Mouse (Mus musculus): ENCODE measurements around the gene Mtfr1l. TPM values are rescaled to one million over a fixed set of nuclear protein-coding genes. Genes with fewer than 3 reads are reported as not detected.
"Not testable (repeated sequence)": the region's sequence is repeated elsewhere in the genome, so short reads cannot be mapped to it uniquely, and the experiment has no call there.

The Mtfr1l gene
- total RNA-seq, 2 experiments from 2014 or later = 54.8 to 64.6 TPM

DNA sequence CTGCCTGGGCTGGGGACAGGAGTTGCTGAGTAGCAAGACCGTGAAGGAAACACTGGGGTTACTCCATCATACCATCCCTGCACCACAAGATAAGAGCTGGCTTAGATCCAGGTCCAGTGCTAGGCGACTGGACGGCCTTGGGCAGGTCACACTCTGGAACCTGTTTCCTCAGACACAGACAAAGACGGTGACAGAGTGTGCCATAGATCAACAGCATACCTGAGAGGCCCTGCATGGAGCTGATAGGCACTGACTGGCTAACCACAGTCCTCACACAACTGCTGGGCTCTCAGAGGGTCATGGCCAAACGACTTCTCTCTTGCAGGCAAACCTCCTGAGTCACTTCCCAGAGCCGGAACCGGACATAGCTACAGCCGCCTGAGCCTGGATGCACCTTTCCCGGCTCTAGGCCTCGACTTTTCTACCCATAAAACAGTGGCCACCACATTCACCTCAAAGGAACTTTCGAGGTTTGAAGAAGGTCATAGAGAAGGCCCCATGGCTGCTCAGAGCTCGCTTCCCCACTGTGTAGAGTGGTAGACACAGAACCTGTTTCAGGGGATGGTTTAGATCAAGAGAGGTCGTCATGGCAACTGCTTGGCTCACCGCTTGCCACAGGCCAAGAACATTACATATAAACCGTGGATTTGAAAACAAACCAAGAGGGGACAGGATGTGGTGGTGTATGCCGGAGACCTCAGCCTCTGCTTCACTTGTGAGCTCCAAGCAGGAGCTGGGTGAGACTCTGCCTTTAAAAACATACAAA is 40.2 kb downstream of the Mtfr1l start:
- peak; percentile 35 for ATAC-seq (replicated peaks; ENCODE audit: poor library complexity, severe bottlenecking)

DNA sequence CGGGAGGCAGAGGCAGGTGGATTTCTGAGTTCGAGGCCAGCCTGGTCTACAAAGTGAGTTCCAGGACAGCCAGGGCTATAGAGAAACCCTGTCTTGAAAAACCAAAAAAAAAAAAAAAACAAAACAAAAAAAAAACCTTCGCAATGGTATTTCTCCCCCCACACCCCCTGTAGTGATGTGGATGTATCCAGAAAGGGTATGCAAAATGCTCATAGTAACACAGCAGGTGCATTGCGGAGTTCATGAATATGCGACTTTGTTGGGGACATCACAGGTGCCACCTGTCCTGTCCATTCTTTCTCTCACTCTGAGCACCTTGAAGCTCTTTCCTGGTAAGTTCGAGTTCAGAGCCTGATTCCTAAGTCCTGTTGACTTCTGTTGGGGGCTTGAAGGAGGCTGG is 41.0 kb downstream of the Mtfr1l start:
- ATAC-seq (replicated peaks; ENCODE audit: poor library complexity, severe bottlenecking) = not testable (repeated sequence)

DNA sequence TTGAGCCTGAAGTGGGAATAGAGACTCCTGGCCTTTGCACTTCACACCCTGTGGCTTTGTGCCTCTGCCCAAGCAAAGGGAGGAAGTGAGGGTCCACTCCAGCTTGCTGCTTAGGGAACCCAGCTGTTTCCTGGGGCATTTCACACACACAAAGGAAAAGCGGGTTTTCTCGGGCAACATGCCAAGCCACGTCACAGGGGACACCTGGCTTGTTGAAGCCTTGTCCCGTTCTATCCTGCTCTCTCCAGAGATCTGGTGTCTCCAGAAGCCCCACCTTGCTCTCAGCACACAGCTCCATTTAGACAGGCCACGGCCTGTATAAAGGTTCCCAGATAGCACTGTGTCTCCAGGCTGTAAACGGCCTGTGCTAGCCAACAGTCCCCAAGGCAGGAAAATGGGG is 43.5 kb downstream of the Mtfr1l start:
- ATAC-seq (replicated peaks; ENCODE audit: poor library complexity, severe bottlenecking) = peak; percentile 31

DNA sequence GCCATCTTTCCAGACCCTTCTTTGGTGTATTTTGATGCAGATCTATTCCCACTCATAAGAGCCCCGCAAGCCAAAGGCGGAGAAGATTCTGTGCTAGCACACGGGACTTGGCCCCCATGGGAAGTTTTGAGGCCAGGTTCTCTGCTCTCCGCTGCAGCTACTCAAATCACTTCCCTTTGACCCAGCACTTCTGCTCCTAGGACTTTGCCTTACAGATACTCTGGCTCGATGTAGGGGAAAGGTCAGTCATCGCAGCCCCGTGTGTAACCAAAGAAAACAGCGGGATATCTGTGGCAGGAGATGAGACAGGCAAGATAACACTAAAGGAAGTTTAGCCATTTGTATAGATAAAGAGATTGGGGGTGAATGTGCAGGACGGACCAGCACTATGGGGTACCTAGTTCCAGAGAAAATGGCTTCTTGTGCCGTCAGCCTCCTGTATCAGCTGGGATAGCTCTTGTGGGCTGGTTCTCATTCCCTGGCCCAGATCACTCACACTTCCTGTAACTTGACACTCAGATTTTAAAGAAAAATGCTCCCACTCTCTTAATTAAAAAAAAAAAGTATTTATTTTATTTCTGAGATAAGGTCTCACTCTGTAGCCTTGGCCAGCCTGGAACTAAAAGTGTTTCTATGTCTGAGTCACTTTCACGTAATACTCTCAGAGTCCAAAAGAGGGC is 45.1 kb downstream of the Mtfr1l start:
- ATAC-seq (replicated peaks; ENCODE audit: poor library complexity, severe bottlenecking) = no peak

DNA sequence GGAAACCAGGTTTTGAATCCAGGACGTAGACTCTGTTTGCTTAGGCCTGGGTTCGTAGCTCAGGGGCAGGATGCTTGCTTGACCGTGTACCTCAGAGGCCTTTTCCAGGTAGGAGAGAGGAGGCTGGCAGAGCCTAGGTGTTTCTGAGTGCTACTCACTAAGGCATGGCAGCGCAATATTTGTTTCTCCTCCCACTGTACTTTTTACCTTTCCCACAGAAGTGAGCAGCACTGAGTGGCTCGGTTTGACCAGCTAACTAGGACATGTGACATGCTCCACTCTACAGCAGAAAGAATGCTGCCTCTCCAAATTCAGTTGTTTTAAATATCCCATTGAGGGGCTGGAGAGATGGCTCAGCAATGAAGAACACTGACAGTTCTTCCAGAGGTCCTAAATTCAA is 47.0 kb downstream of the Mtfr1l start:
- ATAC-seq (replicated peaks; ENCODE audit: poor library complexity, severe bottlenecking) = no peak

DNA sequence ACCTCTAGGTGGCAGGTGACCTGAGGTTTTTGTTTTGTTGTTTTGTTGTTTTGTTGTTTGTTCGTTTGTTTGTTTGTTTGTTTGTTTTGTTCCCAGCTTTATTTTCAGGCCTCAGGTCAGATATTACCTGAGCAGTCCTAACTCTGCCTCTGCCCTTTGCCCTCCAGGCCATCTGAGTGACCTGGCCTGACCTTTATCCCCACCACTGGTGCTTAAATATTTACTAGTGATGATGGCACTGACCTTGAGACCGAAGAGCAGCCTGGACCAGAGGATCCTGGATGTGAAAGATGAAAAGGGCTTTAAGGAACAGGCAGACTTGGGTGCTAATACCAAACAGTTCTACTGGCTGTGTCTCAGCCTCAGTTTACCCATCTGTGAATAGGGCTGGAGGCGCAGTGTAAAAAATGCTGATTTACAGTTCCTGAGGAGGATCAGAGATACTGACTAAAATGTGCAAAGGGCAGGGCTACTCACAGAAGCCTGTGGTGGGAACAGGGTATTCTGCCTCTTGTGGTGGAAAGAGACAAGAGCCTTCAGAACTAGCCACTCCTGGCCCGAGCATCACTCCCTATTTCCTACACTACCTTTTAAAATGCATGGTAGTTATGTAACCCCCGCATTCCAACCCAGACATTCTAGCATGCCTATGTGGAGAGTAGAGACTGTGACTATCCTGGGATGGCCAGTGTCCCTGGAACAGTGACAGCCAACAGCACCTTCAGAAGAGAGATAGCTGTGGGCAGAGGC is 49.9 kb downstream of the Mtfr1l start:
- ATAC-seq (replicated peaks; ENCODE audit: poor library complexity, severe bottlenecking) = no peak

DNA sequence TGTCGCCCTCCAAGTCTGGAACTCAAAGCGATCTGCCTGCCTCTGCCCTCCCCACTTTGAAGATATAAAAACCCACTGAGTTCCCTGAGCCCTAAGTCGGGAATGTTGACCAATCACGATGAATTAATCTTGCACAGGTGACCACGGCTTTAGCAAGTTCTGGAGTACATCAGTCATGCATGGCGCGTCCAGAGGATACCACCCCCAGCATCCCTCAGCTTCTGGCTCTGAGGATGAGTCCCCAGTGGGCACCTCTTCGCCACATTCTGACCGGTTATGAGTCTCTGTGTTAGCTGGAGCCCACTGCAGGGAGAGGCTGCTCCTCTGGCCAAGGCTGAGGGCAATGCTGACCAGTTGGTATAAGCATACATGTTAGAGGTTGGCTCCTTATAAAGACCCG is 51.0 kb downstream of the Mtfr1l start:
- ATAC-seq (replicated peaks; ENCODE audit: poor library complexity, severe bottlenecking) = no peak

DNA sequence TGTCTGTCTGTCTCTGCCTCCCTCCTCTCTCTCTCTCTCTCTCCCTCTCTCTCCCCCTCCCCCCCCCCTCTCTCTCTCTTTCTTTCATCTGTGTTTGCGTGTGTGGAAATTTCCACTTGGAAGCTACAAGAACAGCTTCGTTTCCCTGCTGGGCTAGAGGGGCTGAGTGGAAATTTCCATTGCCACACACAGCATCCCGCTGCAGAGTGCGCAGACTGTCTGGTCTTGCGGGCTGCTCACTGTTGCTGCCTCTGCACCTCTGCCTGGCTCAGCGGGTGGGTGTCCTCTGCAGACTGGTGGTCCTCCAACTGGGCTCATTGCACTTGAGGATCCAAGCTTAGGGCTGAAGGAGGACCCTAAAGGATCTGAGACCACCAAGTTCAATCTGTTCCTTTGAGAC is 51.5 kb downstream of the Mtfr1l start:
- ATAC-seq (replicated peaks; ENCODE audit: poor library complexity, severe bottlenecking) = no peak

DNA sequence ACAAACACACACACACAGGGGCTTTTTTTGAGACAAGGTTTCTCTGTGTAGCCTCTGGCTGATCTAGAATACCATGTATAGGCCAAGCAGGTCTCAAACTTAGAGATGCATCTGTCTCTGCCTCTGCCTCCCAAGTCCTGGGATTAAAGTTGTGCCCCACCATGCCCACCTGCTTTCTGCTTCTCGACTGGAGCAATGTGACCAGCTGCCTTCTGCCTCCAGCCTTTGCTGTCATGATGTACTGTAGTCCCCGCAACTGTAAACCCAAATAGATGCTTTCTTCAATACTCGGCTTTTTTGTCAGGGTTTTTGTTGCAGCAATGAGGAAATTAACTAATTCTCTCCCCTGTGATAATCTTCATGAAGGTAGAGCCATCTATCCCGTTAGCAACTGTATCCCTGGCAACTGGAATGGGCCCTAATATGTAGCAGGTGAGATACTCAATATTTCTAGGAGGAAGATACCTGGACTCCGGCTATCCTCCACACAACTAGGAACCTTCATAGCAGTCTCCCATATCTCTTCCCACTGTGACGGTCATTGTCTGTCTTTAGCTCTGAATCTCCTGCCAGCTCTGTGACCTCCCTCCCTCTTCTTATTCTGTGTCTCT is 52.0 kb downstream of the Mtfr1l start:
- ATAC-seq (replicated peaks; ENCODE audit: poor library complexity, severe bottlenecking) = no peak

DNA sequence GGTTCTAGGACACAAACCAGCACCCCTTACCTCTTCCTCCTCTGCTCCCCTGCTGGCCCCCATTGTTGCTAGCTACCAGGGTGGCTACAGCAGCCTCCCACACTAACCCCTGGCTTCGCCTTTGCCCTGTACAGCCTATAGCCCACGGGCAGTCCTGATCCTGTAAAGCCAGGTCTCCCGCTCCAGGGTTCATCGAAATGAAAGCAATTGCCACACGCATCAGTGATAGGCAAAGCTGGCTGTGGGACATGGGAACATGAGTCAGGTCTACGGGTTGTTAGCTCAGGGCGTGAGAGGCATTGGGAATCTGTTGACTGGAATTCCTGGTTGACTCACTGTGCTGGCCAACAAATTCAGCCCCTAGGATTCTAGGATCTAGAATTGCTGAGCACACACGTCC is 52.7 kb downstream of the Mtfr1l start:
- ATAC-seq (replicated peaks; ENCODE audit: poor library complexity, severe bottlenecking) = no peak

DNA sequence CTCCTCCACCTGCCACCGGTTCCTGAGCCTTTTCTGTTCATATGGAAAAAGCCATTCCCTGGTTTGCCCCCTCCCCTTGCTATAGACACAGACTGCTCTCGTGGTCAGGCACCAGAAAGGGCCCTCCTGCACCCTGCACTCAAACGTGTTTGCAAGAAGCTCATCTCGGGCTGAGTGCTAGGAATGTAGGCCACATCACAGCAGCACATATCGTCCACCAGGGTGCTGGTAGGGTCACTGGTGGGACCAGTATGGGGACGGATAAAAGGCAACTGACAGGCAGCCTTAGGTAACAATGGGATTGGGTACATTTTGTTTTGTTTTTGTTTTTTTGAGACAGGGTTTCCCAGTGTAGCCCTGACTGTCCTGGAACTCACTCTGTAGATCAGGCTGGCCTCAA is 53.9 kb downstream of the Mtfr1l start:
- ATAC-seq (replicated peaks; ENCODE audit: poor library complexity, severe bottlenecking) = no peak

DNA sequence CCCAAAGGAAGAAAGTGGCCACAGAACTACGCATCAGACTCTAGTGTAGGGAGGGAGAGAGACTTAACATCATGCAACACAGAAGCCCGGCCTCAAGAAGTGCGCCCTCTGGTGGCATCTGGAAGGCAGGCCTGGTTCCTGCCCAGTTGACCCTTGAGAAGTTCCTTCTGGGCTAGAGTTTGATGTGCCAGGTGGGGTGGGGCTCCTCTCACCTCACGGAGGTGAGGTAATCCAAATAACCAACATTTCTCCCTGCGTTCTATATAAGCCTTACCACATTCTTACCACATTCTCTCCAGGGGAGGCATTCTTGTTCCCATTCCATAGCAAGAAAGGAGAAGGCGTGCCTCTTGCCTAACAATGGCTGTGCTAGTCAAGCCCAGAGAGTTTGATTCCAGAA is 54.3 kb downstream of the Mtfr1l start:
- peak; percentile 58 for ATAC-seq (replicated peaks; ENCODE audit: poor library complexity, severe bottlenecking)

DNA sequence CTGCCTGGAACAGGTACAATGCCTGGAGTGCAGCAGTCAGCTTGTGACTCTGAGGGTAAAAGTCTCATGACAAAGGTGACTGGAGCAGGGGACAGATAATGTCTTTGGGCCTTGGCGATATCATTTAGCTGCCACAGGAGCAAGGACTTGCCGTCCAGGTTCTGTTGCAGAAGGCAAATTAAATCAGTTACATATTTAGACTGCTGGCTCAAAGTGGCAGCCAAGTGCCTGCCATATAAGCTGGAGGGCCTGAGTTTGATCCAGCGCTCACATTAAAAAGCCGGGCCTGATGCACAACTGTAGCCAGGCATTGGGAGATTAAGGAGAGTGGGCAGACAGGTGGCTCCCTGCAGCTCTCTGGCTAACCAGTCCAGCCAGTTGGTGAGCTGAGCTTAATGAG is 55.3 kb downstream of the Mtfr1l start:
- ATAC-seq (replicated peaks; ENCODE audit: poor library complexity, severe bottlenecking) = no peak

DNA sequence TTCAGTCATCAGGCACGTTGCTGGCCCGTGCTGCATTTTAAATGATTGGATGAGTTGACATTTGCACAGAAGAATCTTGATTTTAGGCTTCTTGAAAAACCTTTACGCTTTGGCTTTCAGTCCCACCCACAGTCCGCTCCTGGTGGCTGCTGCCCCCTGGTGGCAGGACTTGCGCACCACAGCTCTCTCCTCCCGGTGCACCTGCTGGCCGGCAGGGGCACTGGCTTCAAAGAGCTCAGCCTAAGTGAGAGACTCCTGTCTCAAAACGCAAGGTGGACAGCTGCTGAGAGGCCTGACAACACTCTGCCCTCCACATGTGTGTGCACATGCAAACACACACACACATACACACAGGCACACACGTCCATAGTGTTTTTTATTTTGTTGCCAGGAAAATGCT is 57.2 kb downstream of the Mtfr1l start:
- ATAC-seq (replicated peaks; ENCODE audit: poor library complexity, severe bottlenecking) = peak; percentile 87

DNA sequence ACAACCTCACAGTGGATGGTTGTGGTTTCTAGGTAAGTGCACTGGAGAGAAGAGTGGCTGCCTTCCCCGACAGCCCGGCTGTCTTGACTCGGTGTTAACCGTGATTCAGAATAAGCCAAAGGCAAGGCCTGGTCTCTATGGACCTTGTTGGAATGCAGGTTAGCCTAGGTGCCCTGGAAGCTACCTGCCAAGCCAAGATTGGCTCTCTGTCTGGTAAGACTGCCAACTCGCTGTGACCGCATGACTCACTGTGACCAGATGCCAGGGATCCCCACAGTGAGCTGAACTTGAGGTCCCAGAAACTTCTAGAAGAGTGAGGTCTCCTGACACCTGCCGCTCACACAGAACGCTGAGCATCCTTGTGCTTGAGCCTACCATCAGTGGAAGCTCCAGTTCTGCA is 58.3 kb downstream of the Mtfr1l start:
- no peak for ATAC-seq (replicated peaks; ENCODE audit: poor library complexity, severe bottlenecking)

Other genes with a start within 250 kb of the Mtfr1l start
- 17.6 and 18.5 TPM in 2 replicates for gene Pdik1l, start 247.5 kb downstream of the Mtfr1l start, total RNA-seq (2014; fragmentation: Nextera tagmentation)
- 35.4 and 41.7 TPM in 2 replicates for gene Pdik1l, start 247.5 kb downstream of the Mtfr1l start, total RNA-seq (2017)
- gene Trim63, start 220.3 kb downstream of the Mtfr1l start, total RNA-seq (2014; fragmentation: Nextera tagmentation) = not detected in 2 replicates
- not detected in 2 replicates for gene Trim63, start 220.3 kb downstream of the Mtfr1l start, total RNA-seq (2017)
- not detected in 2 replicates for gene Slc30a2, start 192.2 kb downstream of the Mtfr1l start, total RNA-seq (2014; fragmentation: Nextera tagmentation)
- gene Slc30a2, start 192.2 kb downstream of the Mtfr1l start, total RNA-seq (2017) = not detected in 2 replicates
- gene Extl1, start 151.5 kb downstream of the Mtfr1l start, total RNA-seq (2014; fragmentation: Nextera tagmentation) = not detected in 2 replicates
- gene Extl1, start 151.5 kb downstream of the Mtfr1l start, total RNA-seq (2017) = not detected in 2 replicates
- 10.5 and 22.1 TPM in 2 replicates for gene Pafah2, start 139.1 kb downstream of the Mtfr1l start, total RNA-seq (2014; fragmentation: Nextera tagmentation)
- gene Pafah2, start 139.1 kb downstream of the Mtfr1l start, total RNA-seq (2017) = 10.4 and 10.6 TPM in 2 replicates
- 878 and 904 TPM in 2 replicates for gene Stmn1, start 67.1 kb downstream of the Mtfr1l start, total RNA-seq (2014; fragmentation: Nextera tagmentation)
- 966 and 982 TPM in 2 replicates for gene Stmn1, start 67.1 kb downstream of the Mtfr1l start, total RNA-seq (2017)
- gene Paqr7, start 38.7 kb downstream of the Mtfr1l start, total RNA-seq (2014; fragmentation: Nextera tagmentation) = 11.2 and 12.9 TPM in 2 replicates
- gene Paqr7, start 38.7 kb downstream of the Mtfr1l start, total RNA-seq (2017) = 9.5 and 12.8 TPM in 2 replicates
- gene Aunip, start 24.4 kb downstream of the Mtfr1l start, total RNA-seq (2014; fragmentation: Nextera tagmentation) = 15.0 and 25.6 TPM in 2 replicates
- gene Aunip, start 24.4 kb downstream of the Mtfr1l start, total RNA-seq (2017) = 24.2 and 26.4 TPM in 2 replicates
- gene Selenon, start 16.8 kb upstream of the Mtfr1l start, total RNA-seq (2014; fragmentation: Nextera tagmentation) = 32.4 and 32.8 TPM in 2 replicates
- 3.2 and 6.9 TPM in 2 replicates for gene Selenon, start 16.8 kb upstream of the Mtfr1l start, total RNA-seq (2017)
- gene Man1c1, start 168.9 kb upstream of the Mtfr1l start, total RNA-seq (2014; fragmentation: Nextera tagmentation) = 9.5 and 11.6 TPM in 2 replicates
- gene Man1c1, start 168.9 kb upstream of the Mtfr1l start, total RNA-seq (2017) = 4.8 and 5.1 TPM in 2 replicates
- gene Ldlrap1, start 232.6 kb upstream of the Mtfr1l start, total RNA-seq (2014; fragmentation: Nextera tagmentation) = 28.4 and 30.6 TPM in 2 replicates
- 10.1 and 10.2 TPM in 2 replicates for gene Ldlrap1, start 232.6 kb upstream of the Mtfr1l start, total RNA-seq (2017)